Mouse (Mus musculus): ENCODE results near the gene Dus1l. TPM values are rescaled to one million over a fixed set of nuclear protein-coding genes. Genes with fewer than 3 reads are reported as not detected.

Dus1l gene
- polyA plus RNA-seq, 1 experiment from 2014 or later = 66.0 TPM

GRCm38 (mm10) chr11:120820546-120820945, 24.3 kb upstream of the Dus1l start:
- no peak overlapping the region for H3K9ac ChIP-seq (ENCODE audit: low read depth, low read length)
- DNase-seq (ENCODE audit: low spot score) (no peak), ATAC-seq (replicated peaks; ENCODE audit: low FRiP score, low read depth) (no peak)
- H3K27ac ChIP-seq = no peak overlapping the region
- WGBS = 94% methylated on average over 14 of the region's 14 CpGs
- no peak overlapping the region for H3K4me2 ChIP-seq (ENCODE audit: low read length)
- no peaks in the 10 kb centered on the region for H3K27me3 ChIP-seq (ENCODE audit: insufficient read depth, low read length)
- peaks cover 51% of the 10 kb centered on the region for H3K36me3 ChIP-seq (ENCODE audit: insufficient read depth, low read length)
- no peak overlapping the region for H3K4me3 ChIP-seq (replicated peaks; ENCODE audit: low read depth, low read length)
- no peak for TF ChIP-seq CTCF (IDR thresholded peaks at IDR 0.05; ENCODE audit: low read depth)
- H3K4me1 ChIP-seq (replicated peaks; ENCODE audit: insufficient read depth, low read length) = peaks cover 20% of the 10 kb centered on the region
- H3K9me3 ChIP-seq (replicated peaks; ENCODE audit: low read length) = no peaks in the 10 kb centered on the region

- 94% methylated on average over 6 of the region's 6 CpGs for WGBS
- no peak overlapping the region for H3K27ac ChIP-seq
- DNase-seq (ENCODE audit: low spot score) (no peak), ATAC-seq (replicated peaks; ENCODE audit: low FRiP score, low read depth) (no peak)
- H3K4me2 ChIP-seq (ENCODE audit: low read length) = no peak overlapping the region
- no peak for TF ChIP-seq CTCF (IDR thresholded peaks at IDR 0.05; ENCODE audit: low read depth)
- H3K4me1 ChIP-seq (replicated peaks; ENCODE audit: insufficient read depth, low read length) = peaks cover 12% of the 10 kb centered on the region
- H3K9ac ChIP-seq (ENCODE audit: low read depth, low read length) = no peak overlapping the region
- H3K27me3 ChIP-seq (ENCODE audit: insufficient read depth, low read length) = no peaks in the 10 kb centered on the region
- no peaks in the 10 kb centered on the region for H3K9me3 ChIP-seq (replicated peaks; ENCODE audit: low read length)
- H3K36me3 ChIP-seq (ENCODE audit: insufficient read depth, low read length) = peaks cover 60% of the 10 kb centered on the region
- no peak overlapping the region for H3K4me3 ChIP-seq (replicated peaks; ENCODE audit: low read depth, low read length)
These were observed 23.4 kb upstream of the Dus1l start for GRCm38 (mm10) chr11:120819556-120819955.

DNA sequence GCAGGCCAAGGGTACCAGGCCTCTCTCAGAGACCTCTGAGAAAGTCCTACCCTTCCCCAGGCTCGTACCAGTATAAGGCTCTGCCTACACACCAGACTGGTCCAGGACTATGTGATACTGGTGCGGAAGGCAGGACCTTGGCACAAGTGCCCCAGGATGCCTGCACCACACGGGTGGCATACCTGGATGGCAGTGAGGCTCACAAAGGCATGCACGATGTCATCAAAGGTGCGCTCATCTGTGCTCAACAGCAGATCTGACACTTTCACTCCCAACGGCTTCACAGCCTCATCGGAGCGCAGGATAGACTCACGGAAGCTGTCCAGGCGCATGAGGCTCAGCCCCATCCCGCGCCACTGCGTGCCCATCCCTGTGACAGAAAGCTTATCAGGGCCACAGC, 22.0 kb upstream of the Dus1l start:
- Histone ChIP-seq H3K36me3 (ENCODE audit: insufficient read depth, low read length) (peaks cover 73% of the 10 kb centered on the region), H3K4me2 (ENCODE audit: low read length) (no peak overlapping the region), H3K27me3 (ENCODE audit: insufficient read depth, low read length) (no peaks in the 10 kb centered on the region), H3K9ac (ENCODE audit: low read depth, low read length) (no peak overlapping the region), H3K4me3 (replicated peaks; ENCODE audit: low read depth, low read length) (no peak overlapping the region), H3K9me3 (replicated peaks; ENCODE audit: low read length) (no peaks in the 10 kb centered on the region), H3K27ac (no peak overlapping the region), H3K4me1 (replicated peaks; ENCODE audit: insufficient read depth, low read length) (peaks cover 12% of the 10 kb centered on the region)
- no peak for DNase-seq (ENCODE audit: low spot score)
- no peak for TF ChIP-seq CTCF (IDR thresholded peaks at IDR 0.05; ENCODE audit: low read depth)
- 92% methylated on average over 13 of the region's 13 CpGs for whole genome bisulfite sequencing
- no peak for ATAC-seq (replicated peaks; ENCODE audit: low FRiP score, low read depth)

- 89% methylated on average over 6 of the region's 6 CpGs for WGBS
- Histone ChIP-seq H3K4me3 (replicated peaks; ENCODE audit: low read depth, low read length) (no peak overlapping the region), H3K27ac (no peak overlapping the region), H3K9me3 (replicated peaks; ENCODE audit: low read length) (no peaks in the 10 kb centered on the region), H3K27me3 (ENCODE audit: insufficient read depth, low read length) (no peaks in the 10 kb centered on the region), H3K4me1 (replicated peaks; ENCODE audit: insufficient read depth, low read length) (peaks cover 3% of the 10 kb centered on the region), H3K4me2 (ENCODE audit: low read length) (no peak overlapping the region), H3K36me3 (ENCODE audit: insufficient read depth, low read length) (peaks cover 82% of the 10 kb centered on the region), H3K9ac (ENCODE audit: low read depth, low read length) (no peak overlapping the region)
- ATAC-seq (replicated peaks; ENCODE audit: low FRiP score, low read depth) = no peak
- no peak for DNase-seq (ENCODE audit: low spot score)
- TF ChIP-seq CTCF (IDR thresholded peaks at IDR 0.05; ENCODE audit: low read depth) = no peak
These were observed 21.2 kb upstream of the Dus1l start for GRCm38 (mm10) chr11:120817358-120817757.

DNA sequence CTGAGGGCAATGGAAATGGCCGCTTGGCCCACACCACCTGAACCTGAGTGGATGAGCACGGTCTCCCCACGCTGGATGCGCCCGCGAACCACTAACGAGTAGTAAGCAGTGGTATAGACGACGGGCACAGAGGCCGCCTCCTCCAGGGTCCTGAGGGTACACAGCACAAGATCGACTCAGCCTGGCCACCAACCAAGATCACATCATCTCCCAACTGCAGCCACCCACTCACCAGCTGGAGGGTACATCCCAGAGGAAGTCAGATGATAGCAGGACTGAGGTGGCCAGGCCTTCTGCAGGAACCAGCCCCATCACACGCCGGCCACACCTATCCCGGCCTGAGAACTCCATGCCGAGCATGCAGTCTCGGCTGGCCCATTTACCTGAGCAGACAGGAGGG, 15.9 kb upstream of the Dus1l start:
- no peaks in the 10 kb centered on the region for H3K4me1 ChIP-seq (replicated peaks; ENCODE audit: insufficient read depth, low read length)
- no peak for DNase-seq (ENCODE audit: low spot score)
- no peak for ATAC-seq (replicated peaks; ENCODE audit: low FRiP score, low read depth)
- no peaks in the 10 kb centered on the region for H3K27me3 ChIP-seq (ENCODE audit: insufficient read depth, low read length)
- TF ChIP-seq CTCF (IDR thresholded peaks at IDR 0.05; ENCODE audit: low read depth) = no peak
- H3K4me2 ChIP-seq (ENCODE audit: low read length) = no peak overlapping the region
- H3K9ac ChIP-seq (ENCODE audit: low read depth, low read length) = no peak overlapping the region
- H3K36me3 ChIP-seq (ENCODE audit: insufficient read depth, low read length) = peaks cover 100% of the 10 kb centered on the region
- no peak overlapping the region for H3K4me3 ChIP-seq (replicated peaks; ENCODE audit: low read depth, low read length)
- no peaks in the 10 kb centered on the region for H3K9me3 ChIP-seq (replicated peaks; ENCODE audit: low read length)
- H3K27ac ChIP-seq = no peak overlapping the region
- WGBS = 92% methylated on average over 16 of the region's 16 CpGs

DNA sequence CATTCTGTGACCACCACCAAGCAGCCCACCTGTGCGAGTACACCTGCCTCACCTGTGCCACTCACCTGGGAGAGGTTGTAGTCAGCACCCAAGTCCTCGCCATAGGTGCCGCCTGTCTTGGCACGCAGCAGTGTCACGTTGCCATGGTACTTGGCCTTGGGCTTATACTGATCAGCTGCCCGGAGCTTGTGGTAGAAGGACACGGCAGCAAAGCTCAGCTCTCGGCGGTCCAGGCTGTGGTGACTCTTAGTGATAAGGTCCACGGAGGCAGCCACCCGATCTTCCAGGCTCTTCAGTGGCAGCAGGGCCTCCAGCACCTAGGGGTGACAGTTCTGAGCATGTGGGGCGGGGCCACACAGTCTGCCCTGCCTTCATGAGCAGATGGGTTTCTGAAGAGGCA, 11.8 kb upstream of the Dus1l start:
- Histone ChIP-seq H3K27me3 (ENCODE audit: insufficient read depth, low read length) (no peaks in the 10 kb centered on the region), H3K4me3 (replicated peaks; ENCODE audit: low read depth, low read length) (no peak overlapping the region), H3K9ac (ENCODE audit: low read depth, low read length) (no peak overlapping the region), H3K9me3 (replicated peaks; ENCODE audit: low read length) (no peaks in the 10 kb centered on the region), H3K36me3 (ENCODE audit: insufficient read depth, low read length) (peaks cover 66% of the 10 kb centered on the region), H3K4me2 (ENCODE audit: low read length) (no peak overlapping the region), H3K27ac (no peak overlapping the region), H3K4me1 (replicated peaks; ENCODE audit: insufficient read depth, low read length) (no peaks in the 10 kb centered on the region)
- no peak for TF ChIP-seq CTCF (IDR thresholded peaks at IDR 0.05; ENCODE audit: low read depth)
- DNase-seq (ENCODE audit: low spot score) (no peak), ATAC-seq (replicated peaks; ENCODE audit: low FRiP score, low read depth) (no peak)
- 93% methylated on average over 12 of the region's 12 CpGs for WGBS

All from kidney, postnatal 0 days (tissue).